In genomic region chr15:101879776-101880175, GRCm38 (mm10) we compare ENCODE assay signal across 13 mouse cellular contexts. TPM values are rescaled to one million over a fixed set of nuclear protein-coding genes. Genes with fewer than 3 reads are reported as not detected.
DNase-seq lines count a peak whose midpoint lies in the region; ATAC-seq and TF ChIP-seq lines count a peak whose summit lies in the region.
"Had no signal": no experiment of that assay in that cellular context is flagged by ENCODE, and none has a peak within 500 bp of the region (broad histone marks: within the 10 kb centered on the region; RNA-seq: fewer than 3 reads in every experiment).

No protein-coding gene starts in this region.

- TF ChIP-seq EP300 in stomach, postnatal 0 days (optimal IDR thresholded peaks at IDR 0.05): no peak

- no peak overlapping the region for H3K9ac ChIP-seq in hindbrain, embryonic 13.5 days
- H3K9ac ChIP-seq in stomach, postnatal 0 days (ENCODE audit: low read length): no peak overlapping the region

- no peaks in the 10 kb centered on the region for H3K9me3 ChIP-seq in hindbrain, embryonic 13.5 days
- no peaks in the 10 kb centered on the region for H3K9me3 ChIP-seq in stomach, postnatal 0 days (ENCODE audit: control insufficient read depth, low read length)

- intact Hi-C loops in heart, postnatal 10 days (cut with DNase I): no loop called here

- no peak for ATAC-seq in hindbrain, embryonic 13.5 days (ENCODE audit: low FRiP score)
- ATAC-seq in stomach, postnatal 0 days (ENCODE audit: low FRiP score, low TSS enrichment): no peak
- ATAC-seq: CD4-positive, CD25-positive, alpha-beta regulatory T cell, adult 4 months had no signal

- H3K4me3 ChIP-seq in hindbrain, embryonic 13.5 days: no peak overlapping the region
- H3K4me3 ChIP-seq in stomach, postnatal 0 days (ENCODE audit: low read depth, low read length): no peak overlapping the region

- peak; percentile 1 to 10 for DNase-seq in heart, postnatal 10 days
- DNase-seq in heart, adult 9 months (ENCODE audit: low spot score in 2 of 2): no peak
- DNase-seq in ovary, postnatal 36 days (ENCODE audit: low spot score): peak; percentile 11
- no peak for DNase-seq in ovary, postnatal 10 days (ENCODE audit: low spot score)
- peak; percentile 54 for DNase-seq in stomach, postnatal 0 days (ENCODE audit: low spot score)
- DNase-seq in thymus, postnatal 10 days (ENCODE audit: low spot score in 2 of 2): no peak
- DNase-seq in left cerebral cortex, adult 8-10 months (ENCODE audit: low spot score in 2 of 2): no peak
- DNase-seq: gastrocnemius, postnatal 25 days; heart, postnatal 36 days had no signal

- no peak for TF ChIP-seq CTCF in stomach, postnatal 0 days (IDR thresholded peaks at IDR 0.05; ENCODE audit: low read depth)

- H3K36me3 ChIP-seq in hindbrain, embryonic 13.5 days: no peaks in the 10 kb centered on the region
- no peaks in the 10 kb centered on the region for H3K36me3 ChIP-seq in stomach, postnatal 0 days (ENCODE audit: control insufficient read depth, insufficient read depth, low read length)

- H3K27me3 ChIP-seq in hindbrain, embryonic 13.5 days: peaks cover 10% of the 10 kb centered on the region; the same call in 1 of the 2 replicates
- no peaks in the 10 kb centered on the region for H3K27me3 ChIP-seq in stomach, postnatal 0 days (ENCODE audit: control insufficient read depth, insufficient read depth, low read length)

- H3K27ac ChIP-seq in hindbrain, embryonic 13.5 days: no peak overlapping the region
- H3K27ac ChIP-seq in stomach, postnatal 0 days (replicated peaks): no peak overlapping the region

- no peaks in the 10 kb centered on the region for H3K4me1 ChIP-seq in hindbrain, embryonic 13.5 days (replicated peaks)
- no peaks in the 10 kb centered on the region for H3K4me1 ChIP-seq in stomach, postnatal 0 days (replicated peaks; ENCODE audit: control insufficient read depth, insufficient read depth)

- H3K4me2 ChIP-seq in hindbrain, embryonic 13.5 days: 0 out of 2 replicates have a peak overlapping the region, but pooled peaks have one; percentile 21
- no peak overlapping the region for H3K4me2 ChIP-seq in stomach, postnatal 0 days (replicated peaks; ENCODE audit: low read depth)

- WGBS in hindbrain, embryonic 13.5 days: 31% methylated on average over 11 of the region's 11 CpGs
- WGBS in stomach, postnatal 0 days: 22% methylated on average over 11 of the region's 11 CpGs

RNA-seq across cellular contexts. Expression of gene Krt77, which starts 10.3 kb away (rescaled TPM):
- not detected for total RNA-seq in heart, postnatal 10 days (2021)
- polyA plus RNA-seq in hindbrain, embryonic 13.5 days (2015; fragmentation: Nextera tagmentation; extraction: Ambion mirVana): 0.10 TPM in 1 of 2 replicates, not detected in the other
- 5.1 and 5.3 TPM in 2 replicates for polyA plus RNA-seq in stomach, postnatal 0 days (2015; fragmentation: Nextera tagmentation; extraction: Ambion mirVana)
- 10 to 100 TPM in 2 of 4 experiments, 1 to 10 TPM in 2; 7.2 to 11.8 (median 10.0) TPM for total RNA-seq in left cerebral cortex, adult 8-10 months (2022)
- total RNA-seq: gastrocnemius, postnatal 25 days; heart, postnatal 36 days; liver, adult 2 months had no signal
- polyA plus RNA-seq: CD4-positive, CD25-positive, alpha-beta regulatory T cell, adult 4 months; liver, adult 2 months had no signal

RNA-seq across cellular contexts. Expression of gene Krt76, which starts 12.9 kb away (rescaled TPM):
- total RNA-seq in heart, postnatal 10 days (2021): not detected
- polyA plus RNA-seq in hindbrain, embryonic 13.5 days (2015; fragmentation: Nextera tagmentation; extraction: Ambion mirVana): not detected in 2 replicates
- 1.9 and 2.2 TPM in 2 replicates for polyA plus RNA-seq in stomach, postnatal 0 days (2015; fragmentation: Nextera tagmentation; extraction: Ambion mirVana)
- total RNA-seq in left cerebral cortex, adult 8-10 months (2022): not detected
- total RNA-seq: gastrocnemius, postnatal 25 days; heart, postnatal 36 days; liver, adult 2 months; megakaryocyte, adult 5-6 weeks had no signal
- polyA plus RNA-seq: CD4-positive, CD25-positive, alpha-beta regulatory T cell, adult 4 months; liver, adult 2 months had no signal

RNA-seq across cellular contexts. Expression of gene Krt1, which starts 29.2 kb away (rescaled TPM):
- total RNA-seq in heart, postnatal 10 days (2021): not detected
- 7.6 TPM in 2 replicates for polyA plus RNA-seq in hindbrain, embryonic 13.5 days (2015; fragmentation: Nextera tagmentation; extraction: Ambion mirVana)
- polyA plus RNA-seq in stomach, postnatal 0 days (2015; fragmentation: Nextera tagmentation; extraction: Ambion mirVana): 588 and 700 TPM in 2 replicates
- 1 to 10 TPM; 1.7 to 3.3 (median 2.6) TPM for total RNA-seq in left cerebral cortex, adult 8-10 months (2022)
- total RNA-seq: gastrocnemius, postnatal 25 days; heart, postnatal 36 days; liver, adult 2 months; megakaryocyte, adult 5-6 weeks had no signal
- polyA plus RNA-seq: CD4-positive, CD25-positive, alpha-beta regulatory T cell, adult 4 months; liver, adult 2 months had no signal

RNA-seq across cellular contexts. Expression of gene Krt4, which starts 44.8 kb away (rescaled TPM):
- total RNA-seq in heart, postnatal 10 days (2021): not detected
- polyA plus RNA-seq in hindbrain, embryonic 13.5 days (2015; fragmentation: Nextera tagmentation; extraction: Ambion mirVana): not detected in 2 replicates
- polyA plus RNA-seq in stomach, postnatal 0 days (2015; fragmentation: Nextera tagmentation; extraction: Ambion mirVana): 4,471 and 4,814 TPM in 2 replicates
- not detected for total RNA-seq in left cerebral cortex, adult 8-10 months (2022)
- total RNA-seq: gastrocnemius, postnatal 25 days; heart, postnatal 36 days; liver, adult 2 months; megakaryocyte, adult 5-6 weeks had no signal
- polyA plus RNA-seq: CD4-positive, CD25-positive, alpha-beta regulatory T cell, adult 4 months had no signal

Comparison
In these comparisons a context has a peak if more than half of its experiments do, and no peak if none do; other contexts are left out.
1. DNase-seq: peak in heart, postnatal 10 days (2 of 2), ovary, postnatal 36 days (single experiment) and stomach, postnatal 0 days (single experiment); none in heart, adult 9 months (0 of 2), ovary, postnatal 10 days (single experiment), thymus, postnatal 10 days (0 of 2) and left cerebral cortex, adult 8-10 months (0 of 2).
2. RNA of gene Krt77, which starts 10.3 kb away (total RNA-seq): 7.2 to 11.8 TPM in left cerebral cortex, adult 8-10 months; not detected in heart, postnatal 10 days; every median in the first group is over 4 times any median in the second.